Mouse (Mus musculus): Measurements from ENCODE around the gene Cacna2d3. TPM values are rescaled to one million over a fixed set of nuclear protein-coding genes. Genes with fewer than 3 reads are reported as not detected.

The Cacna2d3 gene
- not detected in 2 replicates for total RNA-seq (2012; rRNA removed)
- total RNA-seq (2014; rRNA removed): not detected in 2 replicates
- polyA plus RNA-seq (2012; ENCODE audit: insufficient read length, low read depth): not detected in 2 replicates

DNA sequence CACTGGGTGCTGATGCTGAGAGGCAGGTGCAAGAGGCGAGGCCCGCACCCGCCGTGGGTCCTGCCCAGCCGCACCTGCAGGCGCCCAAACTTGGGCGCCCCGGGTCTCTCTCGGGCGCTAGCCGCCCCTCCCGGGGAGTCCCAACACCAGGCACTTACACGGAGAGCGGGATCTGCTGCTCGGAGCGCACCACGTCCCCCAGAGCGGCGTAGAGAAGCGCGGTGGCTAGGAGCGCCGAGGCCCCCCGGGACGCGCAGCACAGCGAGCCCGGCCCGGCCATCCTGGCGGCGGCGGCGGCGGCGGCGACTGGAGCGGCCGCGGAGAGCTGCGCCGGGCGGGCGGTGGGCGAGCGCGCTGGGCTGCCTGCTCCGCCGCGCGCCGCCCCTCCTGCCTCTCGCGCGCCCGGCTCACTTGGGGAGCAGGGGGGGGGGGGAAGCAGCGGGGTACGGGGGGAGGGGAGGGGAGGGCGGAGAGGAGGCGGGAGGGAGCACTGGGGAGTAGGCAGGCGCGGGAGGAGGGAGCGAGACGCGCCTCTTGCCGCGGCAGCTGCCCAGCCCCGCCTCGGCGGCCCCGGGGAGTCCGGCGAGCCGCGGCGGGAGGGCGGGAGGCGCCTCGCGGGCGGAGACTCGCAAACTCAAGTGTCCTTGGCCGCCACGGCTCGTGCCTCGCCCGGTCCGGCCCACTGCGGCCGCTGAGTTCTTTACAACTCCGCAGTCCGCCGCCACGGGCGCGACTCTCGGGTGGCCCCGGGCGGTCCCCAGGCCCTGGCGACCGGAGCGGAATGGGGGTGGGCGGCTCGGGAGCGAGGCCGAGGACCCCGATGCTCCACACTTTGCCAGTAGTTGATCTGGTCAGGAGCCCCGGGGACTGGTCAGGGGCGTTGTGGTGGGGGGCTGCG lies at the start of gene Cacna2d3:
TSS of gene Cacna2d3 (minus strand) at position 377 of the 898 bp plus-strand sequence.
- Histone ChIP-seq H3K9ac (ENCODE audit: insufficient read depth, low read depth) (no peak within 1 kb of the TSS), H3K79me2 (replicated peaks; ENCODE audit: control insufficient read depth, extremely low read depth, insufficient read depth, poor library complexity, severe bottlenecking) (no peaks in the 10 kb centered on the region), H3K36me3 (replicated peaks in 1 of 2; ENCODE audit: control insufficient read depth in 1 of 2, insufficient read depth in 1 of 2, low read length in 1 of 2) (no peaks in the 10 kb centered on the region), H3K9me3 (replicated peaks; ENCODE audit: low read length) (peaks cover 11% of the 10 kb centered on the region), H3K4me1 (ENCODE audit: control insufficient read depth in 1 of 2, insufficient read depth in 2 of 2) (no peaks in the 10 kb centered on the region), H3K4me2 (ENCODE audit: insufficient read depth, low read depth, poor library complexity, severe bottlenecking) (no peak within 1 kb of the TSS), H3K4me3 (replicated peaks in 1 of 3; ENCODE audit: low read depth in 2 of 3, low read length in 2 of 3, poor library complexity in 1 of 3) (no peak within 1 kb of the TSS), H3K27me3 (replicated peaks) (peaks cover 24% of the 10 kb centered on the region), H3K27ac (ENCODE audit: insufficient read depth, low read depth) (no peak within 1 kb of the TSS)
- no peak for DNase-seq (ENCODE audit: extremely low read depth)
- dilution Hi-C loops (cut with MboI; ENCODE audit: extremely low pct_ligation_motif_present, extremely low pct_unique_long_range_greater_than_20kb, low sequenced_read_pairs): no loop called here
- in situ Hi-C loops (cut with MboI; ENCODE audit: low pct_ligation_motif_present, low pct_unique_long_range_greater_than_20kb, low sequenced_read_pairs): no loop called here
- TF ChIP-seq USF2 (conservative IDR thresholded peaks at IDR 0.05; ENCODE audit: low read depth, low read length): no peak
- TF ChIP-seq EP300 (IDR thresholded peaks at IDR 0.05; ENCODE audit: low read length): no peak
- no peak for TF ChIP-seq MXI1 (IDR thresholded peaks at IDR 0.05; ENCODE audit: low read depth, low read length)
- TF ChIP-seq ELF1 (IDR thresholded peaks at IDR 0.05; ENCODE audit: low read depth, low read length): no peak
- TF ChIP-seq SIN3A (IDR thresholded peaks at IDR 0.05; ENCODE audit: low read length): no peak
- no peak for TF ChIP-seq E2F4 (IDR thresholded peaks at IDR 0.05; ENCODE audit: insufficient replicate concordance, low read depth, low read length)
- TF ChIP-seq KAT2A (IDR thresholded peaks at IDR 0.05; ENCODE audit: insufficient replicate concordance, low read length): no peak

DNA sequence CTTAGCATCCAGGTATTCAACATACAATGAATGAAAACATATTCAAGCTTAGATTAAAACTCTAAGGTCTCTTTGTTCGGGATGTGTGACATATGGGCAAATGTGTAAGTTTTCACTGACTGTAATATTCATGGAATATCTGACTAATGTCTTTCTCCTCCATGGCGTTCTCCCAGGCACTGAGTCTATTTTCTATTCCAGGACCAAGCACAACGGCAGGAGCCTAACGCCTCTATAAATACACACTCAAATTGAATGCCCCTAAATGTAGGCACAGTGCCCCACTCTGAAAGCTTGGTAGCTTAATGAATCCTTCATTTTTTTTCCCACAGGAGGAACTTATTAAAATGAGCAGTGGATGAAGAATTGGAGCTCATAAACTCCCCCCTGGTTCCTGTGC lies 47.8 kb upstream of the Cacna2d3 start:
- no peaks in the 10 kb centered on the region for H3K79me2 ChIP-seq (replicated peaks; ENCODE audit: control insufficient read depth, extremely low read depth, insufficient read depth, poor library complexity, severe bottlenecking)
- H3K27me3 ChIP-seq (replicated peaks): peaks cover 2% of the 10 kb centered on the region
- no peak overlapping the region for H3K4me2 ChIP-seq (ENCODE audit: insufficient read depth, low read depth, poor library complexity, severe bottlenecking)
- H3K4me3 ChIP-seq (replicated peaks in 1 of 3; ENCODE audit: low read depth in 2 of 3, low read length in 2 of 3, poor library complexity in 1 of 3): no peak overlapping the region
- no peak overlapping the region for H3K9ac ChIP-seq (ENCODE audit: insufficient read depth, low read depth)
- no peaks in the 10 kb centered on the region for H3K4me1 ChIP-seq (ENCODE audit: control insufficient read depth in 1 of 2, insufficient read depth in 2 of 2)
- no peaks in the 10 kb centered on the region for H3K36me3 ChIP-seq (replicated peaks in 1 of 2; ENCODE audit: control insufficient read depth in 1 of 2, insufficient read depth in 1 of 2, low read length in 1 of 2)
- TF ChIP-seq USF2 (conservative IDR thresholded peaks at IDR 0.05; ENCODE audit: low read depth, low read length) (no peak), RAD21 (IDR thresholded peaks at IDR 0.05; ENCODE audit: low read depth, low read length) (no peak), CTCF (conservative IDR thresholded peaks at IDR 0.05 in 1 of 2, IDR thresholded peaks at IDR 0.05 in 1 of 2; ENCODE audit: low read depth in 2 of 2, low read length in 2 of 2) (no peak), TCF12 (IDR thresholded peaks at IDR 0.05; ENCODE audit: low read depth, low read length) (no peak), NRF1 (IDR thresholded peaks at IDR 0.05; ENCODE audit: low read depth, low read length) (no peak), UBTF (IDR thresholded peaks at IDR 0.05; ENCODE audit: low read depth, low read length) (no peak), SMC3 (IDR thresholded peaks at IDR 0.05; ENCODE audit: low read depth, low read length) (no peak), POLR2AphosphoS2 (IDR thresholded peaks at IDR 0.05; ENCODE audit: low read depth, low read length) (no peak), NELFE (IDR thresholded peaks at IDR 0.05; ENCODE audit: low read depth, low read length) (no peak), MAFK (IDR thresholded peaks at IDR 0.05; ENCODE audit: insufficient replicate concordance, low read length) (no peak), ZMIZ1 (IDR thresholded peaks at IDR 0.05; ENCODE audit: low read depth, low read length) (no peak), HCFC1 (IDR thresholded peaks at IDR 0.05; ENCODE audit: low read depth, low read length) (no peak), MAX (IDR thresholded peaks at IDR 0.05; ENCODE audit: low read length) (no peak), JUN (IDR thresholded peaks at IDR 0.05; ENCODE audit: insufficient read depth, low read depth, low read length) (no peak)
- dilution Hi-C loops (cut with MboI; ENCODE audit: extremely low pct_ligation_motif_present, extremely low pct_unique_long_range_greater_than_20kb, low sequenced_read_pairs) (no loop called here), in situ Hi-C loops (cut with MboI; ENCODE audit: low pct_ligation_motif_present, low pct_unique_long_range_greater_than_20kb, low sequenced_read_pairs) (no loop called here)
- H3K27ac ChIP-seq (ENCODE audit: insufficient read depth, low read depth): no peak overlapping the region
- DNase-seq (ENCODE audit: extremely low read depth): no peak
- H3K9me3 ChIP-seq (replicated peaks; ENCODE audit: low read length): peaks cover 6% of the 10 kb centered on the region

Data from CH12.LX (cell line).